Mouse (Mus musculus) testis, adult 2 months (tissue): ENCODE data around the gene Kdelr3.

Source experiments
- CTCF ChIP-seq: fragments of 200-500 bp; IDR thresholded peaks from 2 replicates; pipeline ENCODE4 v1.5.1; 2012; ENCODE audit warnings: low read depth, mild to moderate bottlenecking, inconsistent platforms, low read length, moderate library complexity; ENCODE audit not compliant: control insufficient read depth, insufficient read depth, insufficient replicate concordance
- POLR2A ChIP-seq: fragments of 200-500 bp; IDR thresholded peaks from 2 replicates; pipeline ENCODE4 v1.6.1; 2012; ENCODE audit warnings: low read depth, mild to moderate bottlenecking, inconsistent platforms, low read length, moderate library complexity; ENCODE audit not compliant: control insufficient read depth

- TF ChIP-seq POLR2A (no peak), CTCF (no peak)
Measured at GRCm38 (mm10) chr15:79543968-79544367, 27.8 kb downstream of the Kdelr3 start.
